Mouse (Mus musculus) kidney, postnatal 0 days (tissue): ENCODE results near the gene Chrm3. TPM values are rescaled to one million over a fixed set of nuclear protein-coding genes. Genes with fewer than 3 reads are reported as not detected.

Experiments
- ATAC-seq: fragments of 200-750 bp; cut with Nextera tagmentation; replicated peaks from 2 replicates; pipeline ENCODE4 v1.8.0; 2017; ENCODE audit warnings: low read depth, moderate number of reproducible peaks, moderate TSS enrichment, moderate library complexity; ENCODE audit not compliant: low FRiP score
- DNase-seq: peaks from one replicate; pipeline ENCODE4 v3.0.0-alpha.2; 2016; ENCODE audit warnings: low spot score
- H3K27ac ChIP-seq: fragments of 300-500 bp; sonication (generic); 2 replicates; pipeline ENCODE4 v1.5.1; 2014; ENCODE audit warnings: mild to moderate bottlenecking
- H3K27me3 ChIP-seq: fragments of 300-500 bp; sonication (generic); 2 replicates; pipeline ENCODE4 v1.6.1; 2014; ENCODE audit warnings: low read length, mixed read lengths; ENCODE audit not compliant: insufficient read depth
- H3K36me3 ChIP-seq: fragments of 300-500 bp; sonication (generic); 2 replicates; pipeline ENCODE4 v1.6.1; 2014; ENCODE audit warnings: low read length, mixed read lengths; ENCODE audit not compliant: insufficient read depth
- H3K4me1 ChIP-seq: fragments of 300-500 bp; sonication (generic); replicated peaks from 2 replicates; pipeline ENCODE4 v1.6.1; 2014; ENCODE audit warnings: antibody characterized with exemption, low read length, mixed read lengths; ENCODE audit not compliant: insufficient read depth
- H3K4me2 ChIP-seq: fragments of 300-500 bp; sonication (generic); 2 replicates; pipeline ENCODE4 v1.6.1; 2014; ENCODE audit warnings: mild to moderate bottlenecking, low read length, moderate library complexity, mixed read lengths
- H3K4me3 ChIP-seq: fragments of 300-500 bp; sonication (generic); replicated peaks from 2 replicates; pipeline ENCODE4 v1.5.1; 2014; ENCODE audit warnings: low read depth, low read length
- H3K9ac ChIP-seq: fragments of 300-500 bp; sonication (generic); 2 replicates; pipeline ENCODE4 v1.6.1; 2014; ENCODE audit warnings: low read depth, low read length
- H3K9me3 ChIP-seq: fragments of 300-500 bp; sonication (generic); replicated peaks from 2 replicates; pipeline ENCODE4 v1.6.1; 2016; ENCODE audit warnings: low read length, inconsistent platforms, mixed read lengths
- CTCF ChIP-seq: IDR thresholded peaks from 2 replicates; pipeline ENCODE4 v1.5.1; 2016; ENCODE audit warnings: antibody characterized with exemption, low read depth, mild to moderate bottlenecking, moderate library complexity
- WGBS: fragments of 180-500 bp; shearing (Covaris S2); extraction: QIAGEN DNeasy Blood & Tissue Kit; methylation state at CpG from one replicate; pipeline ENCODE4 v1.1.7; 2014; 5-methylcytosine and 5-hydroxymethylcytosine counted together
- polyA plus RNA-seq: library from polyadenylated mRNA; unstranded; fragments of >200 nt; fragmentation: Nextera tagmentation; extraction: Ambion mirVana; gene quantifications from 2 replicates; pipeline ENCODE4 v1.2.1, GENCODE M21; 2015

Chrm3 gene
- polyA plus RNA-seq, 1 experiment from 2014 or later, result 0.75 TPM

DNA sequence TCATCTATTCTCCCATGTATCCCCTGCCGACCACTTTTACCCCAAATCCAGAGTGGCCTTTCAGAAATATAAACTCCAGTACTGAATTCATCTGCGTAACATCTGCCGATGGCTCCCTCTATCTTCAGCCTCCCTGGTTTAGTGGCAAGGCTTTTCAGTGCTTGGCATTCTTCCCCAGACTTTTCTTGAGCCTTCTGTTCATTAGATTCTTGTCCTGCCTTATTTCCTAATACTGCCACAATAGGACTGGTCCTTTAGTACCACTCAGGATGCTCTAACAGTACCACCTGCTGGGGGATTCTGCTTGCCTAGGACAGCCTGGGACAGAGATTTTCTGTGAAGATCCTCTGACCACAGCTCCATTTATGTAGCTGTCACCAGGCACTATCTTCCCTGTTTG, 367.1 kb downstream of the Chrm3 start:
- Histone ChIP-seq H3K27me3 (no peaks in the 10 kb centered on the region), H3K4me2 (no peak overlapping the region), H3K36me3 (no peaks in the 10 kb centered on the region), H3K9ac (no peak overlapping the region), H3K4me1 (no peaks in the 10 kb centered on the region), H3K4me3 (no peak overlapping the region), H3K27ac (no peak overlapping the region), H3K9me3 (no peaks in the 10 kb centered on the region)
- ATAC-seq, result no peak
- no peak for TF ChIP-seq CTCF
- WGBS, result 90% methylated on average over 3 of the region's 3 CpGs
- no peak for DNase-seq

DNA sequence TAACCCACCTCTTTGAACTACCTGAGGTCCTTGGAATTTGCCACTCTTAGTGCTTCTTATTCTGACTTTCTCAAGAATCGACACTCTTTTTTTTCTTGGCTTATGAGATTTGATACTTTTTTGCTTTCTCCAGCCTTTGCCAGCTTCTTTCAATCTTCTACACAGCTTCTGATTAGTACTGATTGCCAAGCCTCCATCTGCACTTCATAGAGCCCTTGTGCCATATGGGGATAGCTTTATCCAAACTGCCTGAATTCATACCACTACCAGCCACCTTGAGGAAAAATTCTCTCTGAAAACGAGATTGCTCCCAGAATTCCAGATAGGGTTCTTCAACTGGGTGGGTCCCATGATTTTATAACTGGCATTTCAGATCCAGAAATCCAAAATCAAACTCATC, 368.0 kb downstream of the Chrm3 start:
- Histone ChIP-seq H3K4me1 (no peaks in the 10 kb centered on the region), H3K36me3 (no peaks in the 10 kb centered on the region), H3K4me3 (no peak overlapping the region), H3K4me2 (no peak overlapping the region), H3K9me3 (no peaks in the 10 kb centered on the region), H3K9ac (no peak overlapping the region), H3K27me3 (no peaks in the 10 kb centered on the region), H3K27ac (no peak overlapping the region)
- no peak for TF ChIP-seq CTCF
- DNase-seq, result no peak
- no peak for ATAC-seq
- WGBS, result 67% methylated on average over 2 of the region's 2 CpGs

DNA sequence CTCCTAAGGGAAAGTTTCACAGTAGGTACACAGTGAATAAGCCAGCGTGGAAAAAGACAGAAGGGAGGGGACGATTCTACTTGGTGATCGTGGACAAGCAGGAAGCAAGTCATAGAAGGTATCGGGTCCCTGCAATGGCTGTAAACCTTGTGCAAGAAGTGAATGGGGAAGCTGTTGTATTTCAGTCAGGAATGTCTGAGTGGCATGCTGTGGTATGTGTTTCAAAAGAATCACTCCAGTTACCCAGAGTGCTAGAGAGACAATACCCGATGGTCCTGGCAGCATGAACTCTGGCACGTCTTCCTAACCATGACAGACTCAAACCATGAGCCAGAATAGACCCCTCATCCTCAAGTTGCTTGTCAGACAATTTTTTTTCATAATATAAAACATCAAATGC, 375.0 kb downstream of the Chrm3 start:
- no peaks in the 10 kb centered on the region for H3K9me3 ChIP-seq
- H3K4me2 ChIP-seq, result no peak overlapping the region
- no peak for TF ChIP-seq CTCF
- H3K9ac ChIP-seq, result no peak overlapping the region
- H3K27me3 ChIP-seq, result no peaks in the 10 kb centered on the region
- WGBS, result 73% methylated on average over 6 of the region's 6 CpGs
- H3K4me3 ChIP-seq, result no peak overlapping the region
- H3K4me1 ChIP-seq, result no peaks in the 10 kb centered on the region
- no peak for ATAC-seq
- no peaks in the 10 kb centered on the region for H3K36me3 ChIP-seq
- H3K27ac ChIP-seq, result no peak overlapping the region
- peak; percentile 6 for DNase-seq

DNA sequence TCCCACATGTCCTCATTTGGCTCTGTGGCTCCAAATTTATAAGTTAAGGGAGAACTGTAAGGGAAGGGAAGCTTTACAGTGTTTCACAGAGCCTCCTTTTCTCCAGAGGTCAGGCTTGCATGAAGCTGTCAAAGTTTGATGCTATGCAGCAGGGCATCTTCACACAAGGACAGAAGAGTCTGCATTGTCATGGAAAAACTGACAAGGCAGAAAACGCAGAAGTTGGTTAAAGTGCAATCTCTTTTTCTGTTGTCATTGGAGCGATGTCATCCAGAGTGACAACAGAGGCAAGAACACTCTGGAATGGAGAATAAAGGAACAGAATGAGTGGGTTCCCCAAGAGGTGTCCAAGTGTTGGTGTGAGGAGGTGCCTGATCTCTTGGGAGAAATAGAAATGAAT, 377.4 kb downstream of the Chrm3 start:
- DNase-seq, result peak; percentile 5
- WGBS, result 75% methylated on average over 2 of the region's 2 CpGs

DNA sequence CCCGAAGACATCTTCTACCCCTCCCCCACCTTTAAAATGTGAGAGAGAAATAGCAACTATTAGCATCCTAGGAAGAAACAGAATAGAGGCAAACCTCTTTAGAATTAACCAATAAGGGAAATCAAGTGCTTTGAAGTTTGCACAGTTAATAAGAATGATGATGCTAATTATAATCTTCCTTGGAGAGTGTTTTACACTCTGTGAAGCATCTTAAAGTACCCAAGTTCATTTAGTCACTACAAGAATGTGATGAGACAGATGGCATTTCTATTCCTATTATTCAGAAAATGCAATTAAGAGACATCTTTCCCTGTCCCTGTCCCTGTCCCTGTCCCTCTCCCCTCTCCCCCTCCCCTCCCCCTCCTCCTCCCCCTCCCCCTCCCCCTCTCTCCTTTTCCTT, 382.9 kb downstream of the Chrm3 start:
- WGBS, result 50% methylated on average over 1 of the region's 1 CpGs
- Histone ChIP-seq H3K36me3 (no peaks in the 10 kb centered on the region), H3K27ac (no peak overlapping the region), H3K4me2 (no peak overlapping the region), H3K27me3 (no peaks in the 10 kb centered on the region), H3K4me3 (no peak overlapping the region), H3K9ac (no peak overlapping the region), H3K9me3 (no peaks in the 10 kb centered on the region), H3K4me1 (no peaks in the 10 kb centered on the region)
- TF ChIP-seq CTCF, result no peak
- no peak for DNase-seq
- ATAC-seq, result no peak

More for the DNA sequence above, 377.4 kb downstream of the Chrm3 start:
- Histone ChIP-seq H3K4me3 (no peak overlapping the region), H3K27ac (no peak overlapping the region), H3K9me3 (no peaks in the 10 kb centered on the region), H3K4me2 (no peak overlapping the region), H3K27me3 (no peaks in the 10 kb centered on the region), H3K36me3 (no peaks in the 10 kb centered on the region), H3K9ac (no peak overlapping the region), H3K4me1 (no peaks in the 10 kb centered on the region)
- no peak for TF ChIP-seq CTCF
- no peak for ATAC-seq

DNA sequence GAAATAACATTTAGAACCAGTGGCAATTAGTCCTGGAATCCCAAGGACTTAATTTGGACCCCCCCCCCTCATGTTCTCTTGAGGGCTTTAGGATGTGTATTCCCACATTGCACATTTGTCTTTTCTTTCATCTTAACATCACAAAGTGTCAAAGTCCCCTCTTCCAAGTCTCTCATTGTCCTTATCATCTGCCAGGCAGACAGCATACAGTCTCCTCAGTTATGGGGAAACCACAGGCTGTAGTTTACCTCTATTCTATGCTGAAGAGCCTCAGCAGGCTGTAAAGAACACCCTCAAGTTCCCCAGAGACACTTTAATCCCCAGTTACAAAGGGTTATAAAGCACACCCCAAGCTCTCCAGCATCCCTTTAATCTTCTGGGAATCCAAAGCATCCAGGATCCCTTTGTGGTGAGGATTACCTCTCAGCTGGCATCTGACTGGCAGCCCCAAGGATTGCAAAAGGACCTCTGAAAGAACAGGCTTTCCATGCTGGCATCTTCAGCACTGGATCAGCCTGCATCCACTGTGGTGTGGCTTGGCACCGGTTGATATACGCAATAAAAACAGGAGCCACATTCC, 386.8 kb downstream of the Chrm3 start:
- no peaks in the 10 kb centered on the region for H3K36me3 ChIP-seq
- no peak for ATAC-seq
- no peak for TF ChIP-seq CTCF
- H3K4me1 ChIP-seq, result no peaks in the 10 kb centered on the region
- H3K4me2 ChIP-seq, result no peak overlapping the region
- H3K27ac ChIP-seq, result no peak overlapping the region
- DNase-seq, result no peak
- no peak overlapping the region for H3K4me3 ChIP-seq
- no peak overlapping the region for H3K9ac ChIP-seq
- 55% methylated on average over 2 of the region's 2 CpGs for WGBS
- H3K9me3 ChIP-seq, result no peaks in the 10 kb centered on the region
- no peaks in the 10 kb centered on the region for H3K27me3 ChIP-seq

DNA sequence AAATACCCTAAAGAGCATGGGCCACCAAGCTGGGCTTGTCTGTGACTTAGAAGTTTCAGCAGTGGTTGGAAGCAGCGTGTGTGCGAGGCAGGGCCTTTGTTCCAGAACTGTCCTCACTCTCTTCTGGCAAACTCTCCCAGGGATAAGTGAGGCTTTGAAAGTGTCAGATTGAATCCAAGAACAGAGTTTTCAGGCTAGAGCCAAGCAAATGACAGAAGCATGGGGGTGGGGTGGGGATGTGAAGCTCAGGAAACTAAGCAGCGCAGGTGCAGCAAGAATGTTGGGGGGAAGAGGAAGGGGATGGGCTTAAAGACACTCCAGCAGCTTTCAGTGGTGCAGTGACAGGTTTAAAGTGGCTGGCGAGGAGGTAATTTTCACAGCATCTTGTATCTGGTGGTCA, 388.8 kb downstream of the Chrm3 start:
- TF ChIP-seq CTCF, result no peak
- Histone ChIP-seq H3K4me3 (no peak overlapping the region), H3K27me3 (no peaks in the 10 kb centered on the region), H3K27ac (no peak overlapping the region), H3K36me3 (no peaks in the 10 kb centered on the region), H3K4me1 (no peaks in the 10 kb centered on the region), H3K9ac (no peak overlapping the region), H3K9me3 (no peaks in the 10 kb centered on the region), H3K4me2 (no peak overlapping the region)
- DNase-seq, result no peak
- no peak for ATAC-seq
- WGBS, result 66% methylated on average over 4 of the region's 4 CpGs
